Mouse (Mus musculus): Measurements from ENCODE around the gene Trim12c. TPM values are rescaled to one million over a fixed set of nuclear protein-coding genes. Genes with fewer than 3 reads are reported as not detected.

Trim12c gene
- 2.0 and 2.9 TPM in 2 replicates for polyA plus RNA-seq (2012; rRNA removed)

GRCm38 (mm10) chr7:104352717-104353599 is at the start of gene Trim12c:
Gene Trim12c (minus strand): TSS chr7:104353362.

GRCm38 (mm10) chr7:104400698-104401097 is 47.5 kb upstream of the Trim12c start, which contains the start of gene Trim30c:
Gene Trim30c (minus strand): TSS chr7:104400837.

DNA sequence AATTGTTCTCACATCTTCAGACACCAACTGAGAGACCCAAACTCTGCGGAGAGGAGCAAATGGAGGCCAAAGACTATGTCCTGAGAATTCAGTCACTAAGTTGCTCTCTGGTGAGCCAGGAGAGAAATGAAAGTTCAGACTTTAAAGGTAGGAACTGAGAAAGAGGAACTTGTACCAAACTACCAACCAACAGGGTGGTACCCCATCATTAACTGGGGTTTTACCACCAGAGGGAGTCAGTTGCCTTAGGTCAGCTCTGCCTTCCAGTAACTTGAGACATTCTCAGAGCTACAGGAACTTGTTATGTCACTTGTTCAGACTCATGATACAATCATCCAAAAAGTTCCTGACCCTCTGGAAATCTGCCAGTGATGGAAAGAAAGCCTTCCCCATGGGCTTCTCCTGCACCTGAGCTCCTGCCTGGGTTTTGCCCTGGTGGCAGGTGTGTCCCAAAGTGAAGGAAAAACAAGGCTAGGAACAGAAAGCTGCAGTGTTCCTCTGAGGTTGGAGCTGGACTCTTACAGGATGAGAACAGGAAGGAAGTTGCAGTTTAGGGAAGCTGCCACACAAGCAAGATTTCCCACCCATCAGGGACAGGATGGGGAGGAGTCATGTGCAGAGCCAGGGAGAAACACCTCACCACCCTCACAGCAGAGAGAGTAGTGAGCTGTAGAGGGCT is 16.7 kb upstream of the Trim12c start, which contains the start of gene Trim30b:
Trim30b (minus strand) TSS at position 149 of the 679 bp plus-strand sequence.

DNA sequence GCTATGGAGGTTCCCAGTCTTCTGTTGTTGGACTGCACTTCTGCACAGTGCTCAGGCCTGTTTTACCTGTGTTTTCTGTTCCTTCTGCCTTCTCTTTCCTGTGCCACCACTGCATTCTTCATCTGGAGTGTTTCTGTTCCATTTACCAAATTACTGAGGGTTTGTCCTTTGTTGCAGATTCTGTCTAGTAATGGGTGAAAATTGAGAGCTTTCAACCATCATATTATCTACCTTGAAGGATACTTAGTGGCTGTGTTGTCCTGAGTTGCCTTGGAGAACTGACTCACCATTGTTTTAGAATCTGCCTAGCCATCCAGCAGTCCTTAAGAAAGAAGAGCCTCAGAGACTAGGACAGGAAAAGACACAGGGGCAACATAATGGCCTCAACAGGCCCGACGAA is 24.0 kb downstream of the Trim12c start, which contains the start of gene Trim34b:
Trim34b (plus strand) TSS at position 301 of the 400 bp plus-strand sequence.

DNA sequence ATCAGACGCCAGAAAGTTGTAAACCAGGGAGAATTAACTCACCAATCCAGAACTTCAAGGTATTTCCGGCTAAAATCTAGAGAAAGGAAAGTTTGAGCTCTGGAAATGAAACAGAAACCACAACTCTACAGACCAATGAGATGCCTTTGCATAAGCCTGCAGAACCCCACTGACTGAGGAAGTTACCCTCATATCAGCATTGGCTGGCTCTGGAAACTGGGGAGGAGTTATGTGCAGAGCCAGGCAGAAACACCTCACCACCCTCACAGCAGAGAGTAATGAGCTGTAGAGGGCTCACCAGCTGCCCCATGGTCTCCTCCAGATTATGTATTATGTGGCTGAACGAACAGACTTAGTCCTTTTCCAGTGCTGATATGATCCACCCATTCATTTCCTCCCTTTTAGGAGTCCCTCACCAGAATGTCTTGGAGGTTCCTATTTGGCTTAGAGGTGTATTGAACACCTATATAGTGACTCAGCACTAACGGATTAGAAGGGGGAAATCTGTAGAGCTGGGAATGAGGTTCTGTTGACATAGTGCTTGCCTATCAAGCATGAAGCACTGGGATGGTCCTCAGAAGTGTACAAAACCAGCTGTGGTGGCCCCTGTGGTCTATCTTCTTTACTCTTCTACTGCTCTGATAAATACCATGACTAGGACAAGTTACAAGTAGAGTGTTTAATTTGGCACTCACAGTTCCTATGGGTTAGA is 37.6 kb downstream of the Trim12c start, which contains the start of gene Trim12a:
Trim12a (minus strand) TSS at position 98 of the 712 bp plus-strand sequence.

Other genes with a start within 250 kb of the Trim12c start
- gene Olfr646, start 248.5 kb downstream of the Trim12c start, polyA plus RNA-seq (2012; rRNA removed) = not detected in 2 replicates
- not detected in 2 replicates for gene Ubqln5, start 223.5 kb downstream of the Trim12c start, polyA plus RNA-seq (2012; rRNA removed)
- not detected in 2 replicates for gene Olfr643, start 216.0 kb downstream of the Trim12c start, polyA plus RNA-seq (2012; rRNA removed)
- gene Ubqln3, start 210.1 kb downstream of the Trim12c start, polyA plus RNA-seq (2012; rRNA removed) = not detected in 2 replicates
- gene Ubqlnl, start 202.8 kb downstream of the Trim12c start, polyA plus RNA-seq (2012; rRNA removed) = not detected in 2 replicates
- 0.01 TPM in 1 of 2 replicates, not detected in the other for gene Olfm5, start 188.5 kb downstream of the Trim12c start, polyA plus RNA-seq (2012; rRNA removed)
- 0.03 and 0.06 TPM in 2 replicates for gene Olfr648, start 170.0 kb downstream of the Trim12c start, polyA plus RNA-seq (2012; rRNA removed)
- gene Olfr649, start 157.4 kb downstream of the Trim12c start, polyA plus RNA-seq (2012; rRNA removed) = not detected in 2 replicates
- gene Trim6, start 134.6 kb downstream of the Trim12c start, polyA plus RNA-seq (2012; rRNA removed) = 0.59 and 0.62 TPM in 2 replicates
- 1.8 and 2.3 TPM in 2 replicates for gene Trim34a, start 108.9 kb downstream of the Trim12c start, polyA plus RNA-seq (2012; rRNA removed)
- 0.26 and 0.39 TPM in 2 replicates for gene Trim5, start 65.3 kb downstream of the Trim12c start, polyA plus RNA-seq (2012; rRNA removed)
- 3.5 and 3.7 TPM in 2 replicates for gene Trim12a, start 37.9 kb downstream of the Trim12c start, polyA plus RNA-seq (2012; rRNA removed)
- gene Trim34b, start 23.9 kb downstream of the Trim12c start, polyA plus RNA-seq (2012; rRNA removed) = 0.02 TPM in 1 of 2 replicates, not detected in the other
- 0.15 and 0.23 TPM in 2 replicates for gene Trim30b, start 16.5 kb upstream of the Trim12c start, polyA plus RNA-seq (2012; rRNA removed)
- 0.21 and 0.23 TPM in 2 replicates for gene Trim30c, start 47.5 kb upstream of the Trim12c start, polyA plus RNA-seq (2012; rRNA removed)
- gene Trim30a, start 111.8 kb upstream of the Trim12c start, polyA plus RNA-seq (2012; rRNA removed) = 1.8 and 2.6 TPM in 2 replicates
- 0.63 and 0.83 TPM in 2 replicates for gene Trim30d, start 154.5 kb upstream of the Trim12c start, polyA plus RNA-seq (2012; rRNA removed)
- gene Olfr651, start 196.8 kb upstream of the Trim12c start, polyA plus RNA-seq (2012; rRNA removed) = not detected in 2 replicates
- gene Olfr652, start 207.5 kb upstream of the Trim12c start, polyA plus RNA-seq (2012; rRNA removed) = not detected in 2 replicates
- not detected in 2 replicates for gene Olfr653, start 224.0 kb upstream of the Trim12c start, polyA plus RNA-seq (2012; rRNA removed)
- gene Olfr654, start 233.7 kb upstream of the Trim12c start, polyA plus RNA-seq (2012; rRNA removed) = not detected in 2 replicates
- gene Olfr655, start 248.4 kb upstream of the Trim12c start, polyA plus RNA-seq (2012; rRNA removed) = not detected in 2 replicates